Mouse (Mus musculus): Measurements from ENCODE around the gene Krt15. TPM values are rescaled to one million over a fixed set of nuclear protein-coding genes. Genes with fewer than 3 reads are reported as not detected.

The Krt15 gene
- polyA plus RNA-seq, 1 experiment, result 622 TPM

DNA sequence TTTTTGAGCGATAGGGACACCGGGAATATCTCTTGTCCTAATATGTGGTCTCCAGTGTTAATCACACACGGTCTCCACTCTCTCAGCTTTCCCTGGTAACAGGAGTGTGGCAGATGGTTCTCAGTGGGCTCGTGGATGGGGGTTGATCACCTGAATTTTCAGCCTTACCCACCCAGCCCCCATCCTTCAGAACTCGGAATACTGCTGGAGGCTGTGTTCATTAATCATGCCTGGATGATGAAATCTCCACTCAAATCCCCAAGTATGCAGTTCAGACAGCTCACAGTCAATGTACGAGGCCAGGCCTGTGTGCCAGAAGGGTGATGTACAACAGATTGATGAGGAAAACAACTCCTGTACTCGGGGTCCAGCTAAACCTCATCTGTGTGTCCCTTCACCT is 10.8 kb downstream of the Krt15 start:
- no peak for DNase-seq (ENCODE audit: low spot score)

DNA sequence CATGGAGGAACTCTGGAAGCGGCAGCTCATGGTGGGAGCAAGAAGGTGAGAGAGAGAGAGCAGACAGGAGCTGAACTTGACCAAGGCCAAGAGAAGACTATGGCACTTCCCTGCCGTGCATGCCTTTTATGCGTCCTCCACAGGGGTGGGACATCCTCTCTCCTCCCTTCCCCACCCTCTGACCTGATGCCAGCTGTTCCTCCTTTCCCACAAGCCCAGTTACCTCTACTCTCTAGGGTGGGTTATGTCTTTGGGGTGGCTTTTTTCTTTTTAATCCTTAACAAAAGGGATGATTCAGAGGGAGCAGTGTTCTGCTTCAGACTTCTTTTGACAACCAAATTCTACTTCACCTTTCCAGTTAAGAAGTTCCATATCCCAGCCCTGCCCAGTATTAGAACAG is 14.3 kb downstream of the Krt15 start, which contains the start of gene Krt13:
TSS of gene Krt13 (minus strand) at position 101 of the 400 bp plus-strand sequence.
- no peak for DNase-seq (ENCODE audit: low spot score)

DNA sequence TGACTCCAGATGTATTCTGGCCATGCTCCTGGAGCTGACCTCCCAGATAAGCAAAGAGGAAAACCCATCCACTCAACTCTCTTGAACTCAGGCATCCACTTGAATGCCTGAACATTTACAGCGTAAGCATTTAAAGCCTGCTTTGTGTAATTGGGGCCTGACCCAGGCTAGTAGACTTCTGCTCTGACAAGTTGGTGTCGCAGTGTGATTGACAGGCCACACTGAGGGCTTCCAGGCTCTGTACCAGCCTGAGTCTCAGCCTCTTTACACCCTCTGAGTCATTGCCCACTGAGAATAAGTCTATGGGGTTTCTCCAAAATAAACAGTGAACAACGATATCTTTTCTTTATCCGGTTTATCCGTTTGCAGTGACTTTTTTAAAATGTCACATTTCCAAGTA is 15.4 kb downstream of the Krt15 start:
- no peak for DNase-seq (ENCODE audit: low spot score)

DNA sequence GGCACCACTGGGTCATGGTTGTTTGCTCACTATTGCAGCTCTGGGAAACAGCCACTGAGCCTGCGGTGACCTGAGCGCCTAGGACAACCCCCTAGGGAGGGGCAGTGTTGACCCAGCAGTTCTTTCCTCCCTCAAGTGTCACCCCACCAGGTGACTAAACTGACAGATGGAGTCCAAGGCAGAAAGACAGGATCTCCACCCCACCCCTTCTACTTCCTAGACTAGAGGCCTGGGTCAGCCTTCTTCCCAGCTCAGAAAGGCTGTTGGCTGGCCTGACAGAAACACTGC is 22.0 kb downstream of the Krt15 start:
- DNase-seq (ENCODE audit: low spot score), result no peak

DNA sequence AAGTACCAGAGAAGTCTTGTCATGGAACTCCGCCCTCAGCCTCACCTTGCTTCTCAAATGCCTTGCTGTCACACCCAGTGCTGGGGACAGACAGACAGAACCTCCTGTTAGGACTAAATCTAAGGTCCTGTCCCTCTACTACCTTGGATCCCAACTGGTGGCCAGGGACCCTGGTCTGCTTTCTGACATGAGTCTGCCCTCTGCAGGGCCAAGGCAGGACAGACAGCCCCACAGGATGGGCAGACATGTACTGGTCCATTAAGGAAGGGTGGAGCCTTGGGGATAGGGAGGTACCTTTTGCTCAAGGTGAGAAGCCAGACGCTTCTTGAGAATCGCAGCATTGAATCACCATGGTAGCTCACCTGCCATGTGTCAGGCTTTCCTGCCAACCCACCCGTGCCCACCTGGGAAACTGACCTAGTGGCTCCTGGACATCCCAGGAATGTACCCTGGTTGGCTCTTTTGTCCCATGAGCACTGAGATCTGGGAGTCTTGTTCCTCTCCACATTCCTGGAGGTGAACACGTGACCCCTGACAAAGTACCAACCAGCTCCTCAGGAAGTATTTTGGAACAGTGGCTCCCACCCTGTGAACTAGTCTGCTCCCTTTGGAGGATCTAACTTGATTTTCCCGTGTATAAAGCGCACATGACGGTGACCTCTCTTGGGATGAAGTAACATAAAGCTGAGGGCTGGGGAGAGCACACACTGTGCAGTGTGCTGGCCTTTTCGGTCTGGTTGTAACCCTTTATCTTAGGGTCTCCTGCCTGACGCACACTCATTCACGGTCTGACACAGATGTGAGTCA is 22.6 kb downstream of the Krt15 start:
- DNase-seq (ENCODE audit: low spot score), result no peak

DNA sequence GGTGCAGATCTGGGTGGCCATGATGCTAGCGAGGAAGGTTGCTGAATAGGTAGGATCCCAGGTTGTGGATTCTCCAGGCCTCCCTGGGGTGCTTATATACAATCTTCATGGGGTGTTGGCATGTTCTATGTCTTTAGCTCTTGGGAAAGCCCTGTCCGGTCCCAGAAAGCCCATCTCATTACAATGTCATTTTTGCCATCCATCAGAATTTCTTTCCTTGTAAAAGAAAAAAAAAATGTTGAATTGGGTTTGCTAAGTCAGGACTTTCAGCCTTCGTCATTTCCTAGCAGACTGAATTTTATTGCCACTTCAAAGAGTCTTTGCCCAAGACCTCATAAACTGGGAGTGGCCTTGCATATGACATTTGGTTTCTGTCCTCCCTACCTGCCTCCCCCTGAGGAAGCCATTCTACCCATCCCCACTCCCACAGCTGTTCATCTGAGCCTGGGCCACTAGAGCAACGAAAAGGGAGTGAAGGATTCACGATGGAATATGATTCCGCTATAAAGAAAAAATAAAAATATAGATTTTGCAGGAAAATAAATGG is 30.1 kb downstream of the Krt15 start, which contains the start of gene Krt36:
TSS of gene Krt36 (minus strand) at position 51 of the 547 bp plus-strand sequence.
- DNase-seq (ENCODE audit: low spot score), result no peak

DNA sequence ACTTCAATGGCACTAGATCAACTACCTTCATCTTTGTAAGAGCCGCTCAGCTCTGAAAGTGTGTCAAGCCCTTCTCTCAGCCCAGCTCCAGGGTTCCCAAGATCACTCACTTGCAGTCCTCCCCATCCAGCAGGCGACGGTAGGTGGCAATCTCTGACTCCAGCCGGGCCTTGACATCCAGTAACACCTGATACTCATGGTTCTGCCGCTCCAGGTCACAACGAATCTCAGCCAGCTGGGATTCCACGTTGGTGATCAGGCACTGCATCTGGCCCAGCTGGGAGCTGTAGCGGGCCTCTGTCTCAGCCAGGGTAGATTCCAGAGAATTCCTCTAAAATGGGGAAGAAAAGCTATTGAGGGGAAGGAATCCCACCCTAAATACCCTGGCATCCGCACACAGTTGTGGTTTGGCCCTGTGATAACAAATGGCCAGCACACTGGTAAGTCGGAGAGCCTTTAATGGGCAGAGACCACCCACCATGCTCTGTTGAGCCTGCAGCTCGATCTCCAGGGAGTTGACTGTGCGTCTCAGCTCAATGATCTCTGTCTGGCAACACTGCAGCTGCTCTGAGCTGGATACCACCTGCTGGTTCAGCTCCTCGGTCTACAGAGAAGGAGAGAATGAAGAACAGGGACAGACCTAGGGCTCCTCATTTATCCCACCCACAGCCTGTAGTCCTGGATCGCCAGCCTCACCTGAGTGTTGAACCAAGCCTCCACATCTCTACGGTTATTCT is 32.9 kb downstream of the Krt15 start:
- DNase-seq (ENCODE audit: low spot score), result no peak

DNA sequence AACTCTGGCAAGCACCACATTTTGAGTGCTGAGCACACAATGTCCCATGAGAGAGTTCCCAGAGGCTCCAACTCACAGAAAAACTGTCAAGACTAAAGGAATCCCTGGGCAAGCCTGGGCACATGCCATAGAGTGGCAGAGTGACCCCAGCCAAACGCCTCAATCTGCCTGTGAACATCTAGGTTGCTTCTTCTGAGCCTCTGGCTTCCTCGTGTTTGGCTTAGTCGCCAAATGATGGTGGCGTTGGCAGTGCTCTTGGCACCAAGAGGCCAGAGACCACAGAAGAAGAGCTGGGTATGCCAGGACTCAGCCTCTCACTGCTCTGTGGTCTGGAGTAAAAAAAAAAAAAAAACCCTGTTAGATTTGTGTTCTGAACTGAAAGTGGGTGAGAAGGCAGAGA is 35.3 kb downstream of the Krt15 start:
- no peak for DNase-seq (ENCODE audit: low spot score)

DNA sequence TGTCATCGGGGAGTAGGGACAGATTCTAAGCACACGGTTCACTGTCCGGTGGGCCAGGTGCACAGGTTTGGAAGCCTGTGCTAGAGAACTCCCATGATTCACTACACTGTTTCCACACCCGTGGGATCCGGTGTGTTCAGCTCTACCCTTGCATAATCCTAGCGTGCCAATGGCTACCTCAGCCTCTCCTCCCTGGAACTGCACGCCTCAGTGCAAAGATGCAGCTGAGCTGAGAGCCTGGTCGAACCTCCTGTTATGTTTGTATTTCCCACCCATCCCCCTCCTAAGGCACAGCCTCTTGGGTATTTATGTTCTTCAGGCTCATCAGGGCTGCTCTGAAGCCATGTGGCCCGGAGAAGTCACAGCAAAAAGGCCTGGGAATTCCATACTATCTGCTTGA is 37.9 kb downstream of the Krt15 start:
- DNase-seq (ENCODE audit: low spot score), result no peak

DNA sequence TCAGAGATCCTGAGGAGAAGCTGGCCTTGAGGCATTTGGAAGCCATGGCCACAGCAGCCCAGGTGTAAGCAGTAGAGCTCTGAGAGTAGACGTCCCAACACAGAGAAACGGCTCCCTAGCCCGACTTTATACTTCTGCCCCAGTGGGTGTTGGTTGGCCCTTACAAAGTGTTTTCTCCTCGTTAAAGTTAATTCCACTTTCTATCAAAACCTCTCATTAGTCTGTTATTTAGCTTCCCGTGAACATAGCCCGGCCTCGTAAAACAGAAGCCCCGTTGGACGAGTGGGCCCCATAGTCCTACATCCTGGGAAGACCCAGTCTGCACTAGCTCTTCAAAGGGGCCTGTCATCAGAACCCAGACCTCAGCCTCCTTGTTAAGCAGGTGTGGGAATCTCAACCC is 39.6 kb downstream of the Krt15 start, which contains the start of gene Krt35:
TSS of gene Krt35 (minus strand) at position 101 of the 400 bp plus-strand sequence.
- DNase-seq (ENCODE audit: low spot score), result no peak

DNA sequence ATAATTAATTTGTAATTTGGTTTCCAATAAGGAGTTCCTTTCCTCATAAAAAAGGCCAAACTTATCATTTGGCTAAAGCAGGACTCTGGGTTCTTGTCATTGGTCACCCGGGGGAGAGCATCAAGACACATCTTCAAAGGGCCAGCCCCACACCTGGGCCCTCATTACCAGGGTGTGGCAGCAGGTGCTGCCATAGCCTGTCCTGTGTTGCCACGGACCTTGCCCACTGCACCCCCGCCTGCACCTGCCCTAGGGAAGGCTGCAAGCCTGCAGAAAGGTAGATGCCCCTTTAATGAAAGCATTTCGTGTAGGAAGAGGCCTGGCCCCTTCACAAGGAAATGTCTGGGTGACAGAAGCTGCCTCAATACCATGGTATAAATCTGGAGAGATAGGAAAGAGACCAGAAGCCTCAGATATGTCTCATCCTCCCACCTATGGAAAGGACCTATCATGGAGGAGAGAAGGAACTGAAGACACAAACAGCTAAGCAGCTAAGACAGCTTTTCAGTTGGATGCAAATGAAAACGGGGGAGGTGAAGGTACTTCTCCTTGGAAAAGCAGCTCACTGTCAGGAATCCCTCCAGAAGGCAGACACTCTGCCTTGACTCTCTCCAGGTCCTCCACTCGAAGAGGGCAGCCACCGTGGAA is 47.2 kb downstream of the Krt15 start:
- no peak for DNase-seq (ENCODE audit: low spot score)

DNA sequence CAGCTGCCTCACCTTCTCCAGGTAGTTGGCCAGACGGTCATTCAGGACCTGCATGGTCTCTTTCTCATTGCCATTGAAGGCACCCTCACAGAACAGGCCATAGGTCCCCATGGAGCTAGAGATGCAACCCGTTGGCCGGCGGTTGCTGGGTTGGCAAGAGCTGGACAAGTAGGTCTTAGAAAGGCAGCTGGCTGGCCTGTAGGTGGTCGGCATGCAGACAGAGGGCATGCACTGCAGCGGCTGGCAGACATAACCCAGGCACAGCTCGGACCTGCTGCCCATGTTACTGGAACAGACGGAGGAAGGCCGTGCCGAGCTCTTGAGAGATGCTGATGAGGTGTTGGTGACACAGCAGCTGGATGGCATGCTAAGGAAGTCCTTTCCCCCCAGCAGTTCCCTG is 47.9 kb downstream of the Krt15 start, which contains the start of gene Krt32:
TSS of gene Krt32 (minus strand) at position 366 of the 400 bp plus-strand sequence.
- no peak for DNase-seq (ENCODE audit: low spot score)

Other genes starting within 250 kb of the Krt15 start
- not detected in 2 replicates for gene Krtap31-1, start 228.0 kb downstream of the Krt15 start, polyA plus RNA-seq (2012; rRNA removed)
- not detected in 2 replicates for gene Gm11565, start 221.2 kb downstream of the Krt15 start, polyA plus RNA-seq (2012; rRNA removed)
- not detected in 2 replicates for gene Krtap31-2, start 199.6 kb downstream of the Krt15 start, polyA plus RNA-seq (2012; rRNA removed)
- not detected in 2 replicates for gene Krtap9-5, start 187.5 kb downstream of the Krt15 start, polyA plus RNA-seq (2012; rRNA removed)
- gene Krtap29-1, start 156.9 kb downstream of the Krt15 start, polyA plus RNA-seq (2012; rRNA removed), result not detected in 2 replicates
- not detected in 2 replicates for gene Krtap16-1, start 149.3 kb downstream of the Krt15 start, polyA plus RNA-seq (2012; rRNA removed)
- not detected in 2 replicates for gene Krtap17-1, start 141.9 kb downstream of the Krt15 start, polyA plus RNA-seq (2012; rRNA removed)
- 0.04 and 0.11 TPM in 2 replicates for gene Krt33a, start 119.7 kb downstream of the Krt15 start, polyA plus RNA-seq (2012; rRNA removed)
- gene Krt33b, start 106.1 kb downstream of the Krt15 start, polyA plus RNA-seq (2012; rRNA removed), result not detected in 2 replicates
- not detected in 2 replicates for gene Krt34, start 94.4 kb downstream of the Krt15 start, polyA plus RNA-seq (2012; rRNA removed)
- gene Krt31, start 85.4 kb downstream of the Krt15 start, polyA plus RNA-seq (2012; rRNA removed), result not detected in 2 replicates
- gene Krt32, start 47.7 kb downstream of the Krt15 start, polyA plus RNA-seq (2012; rRNA removed), result not detected in 2 replicates
- gene Krt35, start 39.7 kb downstream of the Krt15 start, polyA plus RNA-seq (2012; rRNA removed), result 0.04 and 0.06 TPM in 2 replicates
- 0.22 and 0.33 TPM in 2 replicates for gene Krt36, start 30.3 kb downstream of the Krt15 start, polyA plus RNA-seq (2012; rRNA removed)
- gene Krt13, start 14.4 kb downstream of the Krt15 start, polyA plus RNA-seq (2012; rRNA removed), result 0.37 and 0.91 TPM in 2 replicates
- 814 and 933 TPM in 2 replicates for gene Krt19, start 12.7 kb upstream of the Krt15 start, polyA plus RNA-seq (2012; rRNA removed)
- gene Krt9, start 57.3 kb upstream of the Krt15 start, polyA plus RNA-seq (2012; rRNA removed), result not detected in 2 replicates
- gene Krt14, start 71.6 kb upstream of the Krt15 start, polyA plus RNA-seq (2012; rRNA removed), result 0.91 and 1.7 TPM in 2 replicates
- gene Krt16, start 113.0 kb upstream of the Krt15 start, polyA plus RNA-seq (2012; rRNA removed), result not detected in 2 replicates
- 0.44 and 0.61 TPM in 2 replicates for gene Krt17, start 125.1 kb upstream of the Krt15 start, polyA plus RNA-seq (2012; rRNA removed)
- gene Krt42, start 133.9 kb upstream of the Krt15 start, polyA plus RNA-seq (2012; rRNA removed), result not detected in 2 replicates
- 510 and 627 TPM in 2 replicates for gene Eif1, start 184.0 kb upstream of the Krt15 start, polyA plus RNA-seq (2012; rRNA removed)
- gene Gast, start 198.5 kb upstream of the Krt15 start, polyA plus RNA-seq (2012; rRNA removed), result not detected in 2 replicates
- gene Hap1, start 220.2 kb upstream of the Krt15 start, polyA plus RNA-seq (2012; rRNA removed), result 3.6 and 4.3 TPM in 2 replicates

All from urinary bladder, adult 2 months (tissue).